Mouse (Mus musculus) heart, adult 2 months (tissue): Measurements from ENCODE around the gene Rilpl1.

Experiments used
- CTCF ChIP-seq: fragments of 200-600 bp; IDR thresholded peaks from 2 replicates; pipeline ENCODE4 v1.8.1; 2022; ENCODE audit warnings: antibody characterized with exemption, mild to moderate bottlenecking, moderate library complexity
- EP300 ChIP-seq: fragments of 200-500 bp; IDR thresholded peaks from 2 replicates; pipeline ENCODE4 v1.6.1; 2011; ENCODE audit warnings: low read depth, low read length, control low read depth; ENCODE audit not compliant: insufficient read depth
- POLR2A ChIP-seq: fragments of 200-500 bp; IDR thresholded peaks from 2 replicates; pipeline ENCODE4 v1.6.1; 2011; ENCODE audit warnings: mild to moderate bottlenecking, low read depth, low read length, control low read depth; ENCODE audit not compliant: insufficient read depth

- TF ChIP-seq CTCF (no peak), POLR2A (no peak), EP300 (no peak)
Observed at GRCm38 (mm10) chr5:124470591-124471171, 60.5 kb downstream of the Rilpl1 start.
